Mouse (Mus musculus): ENCODE data around the gene Tekt5.

Gene Tekt5

GRCm38 (mm10) chr16:10394699-10395540, at the start of gene Tekt5:
TSS of gene Tekt5 (minus strand) at chr16:10395490.
- DNase-seq (ENCODE audit: low read depth): no peak

GRCm38 (mm10) chr16:10443723-10444122, 48.4 kb upstream of the Tekt5 start:
- DNase-seq (ENCODE audit: low read depth): no peak

- DNase-seq (ENCODE audit: low read depth): no peak
These were observed 46.5 kb upstream of the Tekt5 start for GRCm38 (mm10) chr16:10441761-10442160.

- DNase-seq (ENCODE audit: low read depth): no peak
These were observed 46.0 kb upstream of the Tekt5 start for GRCm38 (mm10) chr16:10441328-10441727.

GRCm38 (mm10) chr16:10438055-10438454, 42.8 kb upstream of the Tekt5 start:
- DNase-seq (ENCODE audit: low read depth): no peak

- no peak for DNase-seq (ENCODE audit: low read depth)
These were observed 40.9 kb upstream of the Tekt5 start for GRCm38 (mm10) chr16:10436166-10436565.

- DNase-seq (ENCODE audit: low read depth): peak; percentile 17
These were observed 38.1 kb upstream of the Tekt5 start for GRCm38 (mm10) chr16:10433344-10433743.

- DNase-seq (ENCODE audit: low read depth): no peak
These were observed 37.1 kb upstream of the Tekt5 start for GRCm38 (mm10) chr16:10432387-10432786.

GRCm38 (mm10) chr16:10431911-10432310, 36.6 kb upstream of the Tekt5 start:
- no peak for DNase-seq (ENCODE audit: low read depth)

GRCm38 (mm10) chr16:10420447-10421054, 25.3 kb upstream of the Tekt5 start:
- no peak for DNase-seq (ENCODE audit: low read depth)

GRCm38 (mm10) chr16:10417723-10418259, 22.5 kb upstream of the Tekt5 start:
- no peak for DNase-seq (ENCODE audit: low read depth)

- DNase-seq (ENCODE audit: low read depth): no peak
These were observed 21.6 kb upstream of the Tekt5 start for GRCm38 (mm10) chr16:10416866-10417265.

GRCm38 (mm10) chr16:10415976-10416375, 20.7 kb upstream of the Tekt5 start:
- peak; percentile 31 for DNase-seq (ENCODE audit: low read depth)

GRCm38 (mm10) chr16:10411764-10412746, 16.8 kb upstream of the Tekt5 start, which contains the start of gene Nubp1:
TSS of gene Nubp1 (plus strand) at chr16:10411948.
- peak; percentile 96 for DNase-seq (ENCODE audit: low read depth)

GRCm38 (mm10) chr16:10399160-10399559, 3.9 kb upstream of the Tekt5 start:
- DNase-seq (ENCODE audit: low read depth): peak; percentile 75

- DNase-seq (ENCODE audit: low read depth): no peak
These were observed 3.5 kb upstream of the Tekt5 start for GRCm38 (mm10) chr16:10398755-10399154.

- DNase-seq (ENCODE audit: low read depth): peak; percentile 11
These were observed 2.7 kb downstream of the Tekt5 start for GRCm38 (mm10) chr16:10392587-10392986.

- DNase-seq (ENCODE audit: low read depth): no peak
These were observed 6.5 kb downstream of the Tekt5 start for GRCm38 (mm10) chr16:10388634-10389365.

GRCm38 (mm10) chr16:10385261-10385660, 10.0 kb downstream of the Tekt5 start:
- no peak for DNase-seq (ENCODE audit: low read depth)

GRCm38 (mm10) chr16:10384544-10384943, 10.7 kb downstream of the Tekt5 start:
- peak; percentile 25 for DNase-seq (ENCODE audit: low read depth)

GRCm38 (mm10) chr16:10384060-10384497, 11.2 kb downstream of the Tekt5 start:
- DNase-seq (ENCODE audit: low read depth): peak; percentile 65

Data from 416B (cell line).